Mouse (Mus musculus): ENCODE results near the gene Ifit3b. TPM values are rescaled to one million over a fixed set of nuclear protein-coding genes. Genes with fewer than 3 reads are reported as not detected.

The Ifit3b gene
- polyA plus RNA-seq, 1 experiment from 2014 or later, result 1.8 TPM

Other genes starting within 250 kb of the Ifit3b start
- 2.2 and 2.7 TPM in 2 replicates for gene Ch25h, start 132.8 kb upstream of the Ifit3b start, polyA plus RNA-seq (2015; fragmentation: Nextera tagmentation; extraction: Ambion mirVana)
- gene Lipa, start 80.5 kb upstream of the Ifit3b start, polyA plus RNA-seq (2015; fragmentation: Nextera tagmentation; extraction: Ambion mirVana), result 36.0 TPM in 2 replicates
- gene Ifit2, start 57.3 kb upstream of the Ifit3b start, polyA plus RNA-seq (2015; fragmentation: Nextera tagmentation; extraction: Ambion mirVana), result 11.5 and 11.8 TPM in 2 replicates
- gene Ifit3, start 24.4 kb upstream of the Ifit3b start, polyA plus RNA-seq (2015; fragmentation: Nextera tagmentation; extraction: Ambion mirVana), result 2.8 and 3.8 TPM in 2 replicates
- gene Ifit1bl1, start 6.0 kb upstream of the Ifit3b start, polyA plus RNA-seq (2015; fragmentation: Nextera tagmentation; extraction: Ambion mirVana), result 0.16 and 0.18 TPM in 2 replicates
- gene Ifit1bl2, start 32.8 kb downstream of the Ifit3b start, polyA plus RNA-seq (2015; fragmentation: Nextera tagmentation; extraction: Ambion mirVana), result 0.10 and 0.33 TPM in 2 replicates
- gene Ifit1, start 32.9 kb downstream of the Ifit3b start, polyA plus RNA-seq (2015; fragmentation: Nextera tagmentation; extraction: Ambion mirVana), result 0.28 and 0.51 TPM in 2 replicates
- 17.9 and 19.1 TPM in 2 replicates for gene Slc16a12, start 139.3 kb downstream of the Ifit3b start, polyA plus RNA-seq (2015; fragmentation: Nextera tagmentation; extraction: Ambion mirVana)